ENCODE assay signal across 22 mouse cellular contexts in the genomic region with DNA sequence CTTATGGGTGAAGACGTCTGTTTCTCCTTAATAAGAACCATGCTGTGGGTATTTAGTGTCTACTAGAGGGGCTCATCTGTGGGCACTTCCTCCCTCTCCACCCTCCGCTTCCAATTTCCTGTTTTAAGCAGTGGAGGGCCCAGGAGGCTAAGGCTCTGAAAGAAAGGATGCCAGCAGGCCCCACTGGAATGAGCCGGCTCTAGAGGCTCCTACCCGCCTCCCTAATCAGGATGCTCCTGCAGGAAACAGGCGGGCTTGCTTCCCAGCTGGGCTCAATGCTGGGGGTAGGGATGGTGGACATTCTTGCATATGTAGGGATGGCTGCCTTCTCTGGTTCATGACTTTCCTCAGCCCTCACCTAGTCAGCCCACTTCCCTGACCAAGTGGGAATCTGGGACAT. TPM values are rescaled to one million over a fixed set of nuclear protein-coding genes. Genes with fewer than 3 reads are reported as not detected.
DNase-seq lines count a peak whose midpoint lies in the region; ATAC-seq and TF ChIP-seq lines count a peak whose summit lies in the region.
"Had no signal": no experiment of that assay in that cellular context is flagged by ENCODE, and none has a peak within 500 bp of the region (broad histone marks: within the 10 kb centered on the region; RNA-seq: fewer than 3 reads in every experiment).

No protein-coding gene starts in this region.

- 41% methylated on average over 5 of the region's 5 CpGs for WGBS in hindbrain, embryonic 10.5 days
- WGBS in hindbrain, embryonic 13.5 days, result 37% methylated on average over 5 of the region's 5 CpGs
- 36% methylated on average over 5 of the region's 5 CpGs for WGBS in lung, embryonic 14.5 days
- 20% methylated on average over 5 of the region's 5 CpGs for WGBS in embryonic facial prominence, embryonic 13.5 days
- 28% methylated on average over 5 of the region's 5 CpGs for WGBS in limb, embryonic 12.5 days

- H3K4me3 ChIP-seq in hindbrain, embryonic 10.5 days, result no peak overlapping the region
- H3K4me3 ChIP-seq in hindbrain, embryonic 13.5 days, result no peak overlapping the region
- no peak overlapping the region for H3K4me3 ChIP-seq in lung, embryonic 14.5 days (ENCODE audit: low read depth, low read length)
- H3K4me3 ChIP-seq in embryonic facial prominence, embryonic 13.5 days, result no peak overlapping the region
- no peak overlapping the region for H3K4me3 ChIP-seq in limb, embryonic 12.5 days (replicated peaks)
- H3K4me3 ChIP-seq: forebrain, embryonic 13.5 days; layer of hippocampus, adult 2 months; midbrain, embryonic 15.5 days had no signal

- no peaks in the 10 kb centered on the region for H3K9me3 ChIP-seq in hindbrain, embryonic 10.5 days
- no peaks in the 10 kb centered on the region for H3K9me3 ChIP-seq in hindbrain, embryonic 13.5 days
- H3K9me3 ChIP-seq in lung, embryonic 14.5 days (ENCODE audit: low read depth, low read length), result no peaks in the 10 kb centered on the region
- no peaks in the 10 kb centered on the region for H3K9me3 ChIP-seq in embryonic facial prominence, embryonic 13.5 days
- H3K9me3 ChIP-seq in limb, embryonic 12.5 days, result no peaks in the 10 kb centered on the region
- H3K9me3 ChIP-seq: forebrain, embryonic 13.5 days; midbrain, embryonic 15.5 days had no signal

- peaks cover 35% of the 10 kb centered on the region for H3K4me1 ChIP-seq in hindbrain, embryonic 10.5 days (replicated peaks)
- H3K4me1 ChIP-seq in hindbrain, embryonic 13.5 days (replicated peaks), result peaks cover 11% of the 10 kb centered on the region
- no peaks in the 10 kb centered on the region for H3K4me1 ChIP-seq in lung, embryonic 14.5 days (ENCODE audit: insufficient read depth)
- H3K4me1 ChIP-seq in embryonic facial prominence, embryonic 13.5 days, result peaks cover 63% of the 10 kb centered on the region
- H3K4me1 ChIP-seq in limb, embryonic 12.5 days (replicated peaks), result peaks cover 28% of the 10 kb centered on the region
- H3K4me1 ChIP-seq: midbrain, embryonic 15.5 days had no signal

- no peak for ATAC-seq in hindbrain, embryonic 13.5 days (ENCODE audit: low FRiP score)
- no peak for ATAC-seq in lung, embryonic 14.5 days (ENCODE audit: insufficient read depth)
- ATAC-seq in embryonic facial prominence, embryonic 13.5 days (ENCODE audit: insufficient number of reproducible peaks, insufficient read depth, low FRiP score, low TSS enrichment, low read depth), result 0 out of 2 replicates have a peak, but pooled peaks have one; percentile 17
- ATAC-seq in limb, embryonic 12.5 days (ENCODE audit: insufficient number of reproducible peaks, insufficient read depth, low FRiP score, low TSS enrichment, low read depth), result no peak
- no peak for ATAC-seq in granulocyte monocyte progenitor cell, adult 5-6 weeks (replicated peaks; ENCODE audit: poor library complexity, severe bottlenecking)
- ATAC-seq: forebrain, embryonic 13.5 days; inflammation-experienced regulatory T-cells, adult 6 months; midbrain, embryonic 15.5 days had no signal

- H3K9ac ChIP-seq in hindbrain, embryonic 13.5 days, result no peak overlapping the region
- no peak overlapping the region for H3K9ac ChIP-seq in lung, embryonic 14.5 days
- H3K9ac ChIP-seq in embryonic facial prominence, embryonic 13.5 days, result no peak overlapping the region
- H3K9ac ChIP-seq in limb, embryonic 12.5 days (replicated peaks), result 0 out of 2 replicates have a peak overlapping the region, but pooled peaks have one; percentile 12
- H3K9ac ChIP-seq: forebrain, embryonic 13.5 days; liver, embryonic 14.5 days; midbrain, embryonic 15.5 days had no signal

- no peak for TF ChIP-seq CTCF in lung, embryonic 14.5 days (IDR thresholded peaks at IDR 0.05; ENCODE audit: low read depth)

- DNase-seq in hindbrain, embryonic 10.5 days (ENCODE audit: low spot score), result peak; percentile 19
- peak; percentile 35 for DNase-seq in lung, embryonic 14.5 days
- DNase-seq in lung, postnatal 14 days, result no peak
- no peak for DNase-seq in adrenal gland, adult 2 months
- DNase-seq: cerebellum, adult 8-10 months; gastrocnemius, postnatal 25 days; heart, postnatal 14 days; kidney, postnatal 10 days; right cerebral cortex, postnatal 14 days; thymus, postnatal 36 days had no signal

- peaks cover 12% of the 10 kb centered on the region for H3K27me3 ChIP-seq in hindbrain, embryonic 10.5 days (ENCODE audit: insufficient read depth, poor library complexity, severe bottlenecking)
- H3K27me3 ChIP-seq in hindbrain, embryonic 13.5 days, result 0 out of 2 replicates have a peak, but pooled peaks cover 8% of the 10 kb centered on the region
- no peaks in the 10 kb centered on the region for H3K27me3 ChIP-seq in lung, embryonic 14.5 days (ENCODE audit: insufficient read depth, low read length)
- no peaks in the 10 kb centered on the region for H3K27me3 ChIP-seq in embryonic facial prominence, embryonic 13.5 days
- H3K27me3 ChIP-seq in limb, embryonic 12.5 days, result 0 out of 2 replicates have a peak, but pooled peaks cover 3% of the 10 kb centered on the region
- H3K27me3 ChIP-seq: midbrain, embryonic 15.5 days had no signal

- no peak overlapping the region for H3K4me2 ChIP-seq in hindbrain, embryonic 13.5 days
- no peak overlapping the region for H3K4me2 ChIP-seq in lung, embryonic 14.5 days
- peak overlapping the region; percentile 7; the same call in 1 of the 2 replicates for H3K4me2 ChIP-seq in embryonic facial prominence, embryonic 13.5 days
- H3K4me2 ChIP-seq in limb, embryonic 12.5 days, result no peak overlapping the region
- H3K4me2 ChIP-seq: forebrain, embryonic 13.5 days; midbrain, embryonic 15.5 days had no signal

- H3K27ac ChIP-seq in hindbrain, embryonic 10.5 days, result peak overlapping the region; percentile 41
- H3K27ac ChIP-seq in hindbrain, embryonic 13.5 days, result no peak overlapping the region
- H3K27ac ChIP-seq in lung, embryonic 14.5 days (ENCODE audit: low read depth), result no peak overlapping the region
- peak overlapping the region; percentile 88 for H3K27ac ChIP-seq in embryonic facial prominence, embryonic 13.5 days
- peak overlapping the region; percentile 70 for H3K27ac ChIP-seq in limb, embryonic 12.5 days
- H3K27ac ChIP-seq: forebrain, embryonic 13.5 days; layer of hippocampus, adult 2 months; liver, embryonic 14.5 days; midbrain, embryonic 15.5 days had no signal

- peaks cover 40% of the 10 kb centered on the region for H3K36me3 ChIP-seq in hindbrain, embryonic 10.5 days
- peaks cover 38% of the 10 kb centered on the region for H3K36me3 ChIP-seq in hindbrain, embryonic 13.5 days
- H3K36me3 ChIP-seq in lung, embryonic 14.5 days (ENCODE audit: insufficient read depth), result peaks cover 31% of the 10 kb centered on the region
- H3K36me3 ChIP-seq in embryonic facial prominence, embryonic 13.5 days, result peaks cover 36% of the 10 kb centered on the region
- H3K36me3 ChIP-seq in limb, embryonic 12.5 days, result peaks cover 35% of the 10 kb centered on the region

RNA-seq across cellular contexts. Expression of a gene that starts 8.3 kb away (rescaled TPM):
- 88.2 and 89.5 TPM in 2 replicates for polyA plus RNA-seq in hindbrain, embryonic 10.5 days (2016; fragmentation: Nextera tagmentation; extraction: Ambion mirVana)
- polyA plus RNA-seq in hindbrain, embryonic 13.5 days (2015; fragmentation: Nextera tagmentation; extraction: Ambion mirVana), result 78.2 and 81.6 TPM in 2 replicates
- polyA plus RNA-seq in lung, embryonic 14.5 days (2014; fragmentation: Nextera tagmentation; extraction: Ambion mirVana), result 52.8 and 56.8 TPM in 2 replicates
- 94.3 and 97.5 TPM in 2 replicates for polyA plus RNA-seq in embryonic facial prominence, embryonic 13.5 days (2015; fragmentation: Nextera tagmentation; extraction: Ambion mirVana)
- 84.9 and 87.5 TPM in 2 replicates for polyA plus RNA-seq in limb, embryonic 12.5 days (2016; fragmentation: Nextera tagmentation; extraction: Ambion mirVana)
- 10 to 100 TPM; 26.2 to 34.9 TPM for total RNA-seq in adrenal gland, adult 2 months (2021)
- polyA plus RNA-seq in adrenal gland, adult 2 months (2012; rRNA removed), result 45.8 and 46.5 TPM in 2 replicates
- 24.9 and 33.4 TPM in 2 replicates for total RNA-seq in granulocyte monocyte progenitor cell, adult 5-6 weeks (2014; fragmentation: Nextera tagmentation)
- total RNA-seq in granulocyte monocyte progenitor cell, adult 5-6 weeks (2017), result 27.7 and 28.2 TPM in 2 replicates

RNA-seq across cellular contexts. Expression of a gene that starts 12.3 kb away (rescaled TPM):
- polyA plus RNA-seq in hindbrain, embryonic 10.5 days (2016; fragmentation: Nextera tagmentation; extraction: Ambion mirVana), result 2.3 and 2.7 TPM in 2 replicates
- polyA plus RNA-seq in hindbrain, embryonic 13.5 days (2015; fragmentation: Nextera tagmentation; extraction: Ambion mirVana), result 7.0 and 8.5 TPM in 2 replicates
- 1.3 and 2.5 TPM in 2 replicates for polyA plus RNA-seq in lung, embryonic 14.5 days (2014; fragmentation: Nextera tagmentation; extraction: Ambion mirVana)
- 18.5 and 22.0 TPM in 2 replicates for polyA plus RNA-seq in embryonic facial prominence, embryonic 13.5 days (2015; fragmentation: Nextera tagmentation; extraction: Ambion mirVana)
- polyA plus RNA-seq in limb, embryonic 12.5 days (2016; fragmentation: Nextera tagmentation; extraction: Ambion mirVana), result 13.6 and 14.8 TPM in 2 replicates
- total RNA-seq in adrenal gland, adult 2 months (2021), result 1 to 10 TPM; 3.2 to 3.3 TPM
- 2.9 and 4.8 TPM in 2 replicates for polyA plus RNA-seq in adrenal gland, adult 2 months (2012; rRNA removed)
- total RNA-seq in granulocyte monocyte progenitor cell, adult 5-6 weeks (2014; fragmentation: Nextera tagmentation), result not detected in 2 replicates
- total RNA-seq in granulocyte monocyte progenitor cell, adult 5-6 weeks (2017), result not detected in 2 replicates
- total RNA-seq: common myeloid progenitor, adult 5-6 weeks; megakaryocyte progenitor cell, adult 5-6 weeks; neutrophil, adult 5-6 weeks had no signal
- polyA plus RNA-seq: inflammation-experienced regulatory T-cells, adult 6 months had no signal

RNA-seq across cellular contexts. Expression of a gene that starts 26.6 kb away (rescaled TPM):
- polyA plus RNA-seq in hindbrain, embryonic 10.5 days (2016; fragmentation: Nextera tagmentation; extraction: Ambion mirVana), result 6.1 and 18.5 TPM in 2 replicates
- 7.6 and 10.1 TPM in 2 replicates for polyA plus RNA-seq in hindbrain, embryonic 13.5 days (2015; fragmentation: Nextera tagmentation; extraction: Ambion mirVana)
- 4.0 and 5.2 TPM in 2 replicates for polyA plus RNA-seq in lung, embryonic 14.5 days (2014; fragmentation: Nextera tagmentation; extraction: Ambion mirVana)
- 33.9 and 43.4 TPM in 2 replicates for polyA plus RNA-seq in embryonic facial prominence, embryonic 13.5 days (2015; fragmentation: Nextera tagmentation; extraction: Ambion mirVana)
- polyA plus RNA-seq in limb, embryonic 12.5 days (2016; fragmentation: Nextera tagmentation; extraction: Ambion mirVana), result 13.3 and 16.7 TPM in 2 replicates
- total RNA-seq in adrenal gland, adult 2 months (2021), result 1 to 10 TPM; 1.4 to 6.1 TPM
- 1.9 TPM in 2 replicates for polyA plus RNA-seq in adrenal gland, adult 2 months (2012; rRNA removed)
- not detected in 2 replicates for total RNA-seq in granulocyte monocyte progenitor cell, adult 5-6 weeks (2014; fragmentation: Nextera tagmentation)
- not detected in 2 replicates for total RNA-seq in granulocyte monocyte progenitor cell, adult 5-6 weeks (2017)
- total RNA-seq: common myeloid progenitor, adult 5-6 weeks; megakaryocyte progenitor cell, adult 5-6 weeks; neutrophil, adult 5-6 weeks had no signal
- polyA plus RNA-seq: inflammation-experienced regulatory T-cells, adult 6 months had no signal

RNA-seq across cellular contexts. Expression of a gene that starts 51.1 kb away (rescaled TPM):
- 95.4 and 101 TPM in 2 replicates for polyA plus RNA-seq in hindbrain, embryonic 10.5 days (2016; fragmentation: Nextera tagmentation; extraction: Ambion mirVana)
- polyA plus RNA-seq in hindbrain, embryonic 13.5 days (2015; fragmentation: Nextera tagmentation; extraction: Ambion mirVana), result 160 and 168 TPM in 2 replicates
- polyA plus RNA-seq in lung, embryonic 14.5 days (2014; fragmentation: Nextera tagmentation; extraction: Ambion mirVana), result 26.7 and 28.9 TPM in 2 replicates
- 122 and 126 TPM in 2 replicates for polyA plus RNA-seq in embryonic facial prominence, embryonic 13.5 days (2015; fragmentation: Nextera tagmentation; extraction: Ambion mirVana)
- polyA plus RNA-seq in limb, embryonic 12.5 days (2016; fragmentation: Nextera tagmentation; extraction: Ambion mirVana), result 105 and 111 TPM in 2 replicates
- 100 to 1,000 TPM in 1 of 2 experiments, 10 to 100 TPM in 1; 85.8 to 103 TPM for total RNA-seq in adrenal gland, adult 2 months (2021)
- polyA plus RNA-seq in adrenal gland, adult 2 months (2012; rRNA removed), result 16.2 and 16.5 TPM in 2 replicates
- total RNA-seq in granulocyte monocyte progenitor cell, adult 5-6 weeks (2014; fragmentation: Nextera tagmentation), result 46.2 and 55.5 TPM in 2 replicates
- 48.4 and 54.8 TPM in 2 replicates for total RNA-seq in granulocyte monocyte progenitor cell, adult 5-6 weeks (2017)

RNA-seq across cellular contexts. Expression of a gene that starts 57.1 kb away (rescaled TPM):
- polyA plus RNA-seq in hindbrain, embryonic 10.5 days (2016; fragmentation: Nextera tagmentation; extraction: Ambion mirVana), result 64.8 and 99.0 TPM in 2 replicates
- 79.5 and 81.8 TPM in 2 replicates for polyA plus RNA-seq in hindbrain, embryonic 13.5 days (2015; fragmentation: Nextera tagmentation; extraction: Ambion mirVana)
- polyA plus RNA-seq in lung, embryonic 14.5 days (2014; fragmentation: Nextera tagmentation; extraction: Ambion mirVana), result 50.7 and 61.1 TPM in 2 replicates
- 48.8 and 57.0 TPM in 2 replicates for polyA plus RNA-seq in embryonic facial prominence, embryonic 13.5 days (2015; fragmentation: Nextera tagmentation; extraction: Ambion mirVana)
- 83.5 and 85.1 TPM in 2 replicates for polyA plus RNA-seq in limb, embryonic 12.5 days (2016; fragmentation: Nextera tagmentation; extraction: Ambion mirVana)
- 10 to 100 TPM; 55.4 to 68.7 TPM for total RNA-seq in adrenal gland, adult 2 months (2021)
- 98.3 and 98.7 TPM in 2 replicates for polyA plus RNA-seq in adrenal gland, adult 2 months (2012; rRNA removed)
- 20.6 and 25.6 TPM in 2 replicates for total RNA-seq in granulocyte monocyte progenitor cell, adult 5-6 weeks (2014; fragmentation: Nextera tagmentation)
- 12.8 and 20.2 TPM in 2 replicates for total RNA-seq in granulocyte monocyte progenitor cell, adult 5-6 weeks (2017)

Comparison
In these comparisons a context has a peak if more than half of its experiments do, and no peak if none do; other contexts are left out.
1. DNase-seq: peak in hindbrain, embryonic 10.5 days (single experiment) and lung, embryonic 14.5 days (single experiment); none in lung, postnatal 14 days (single experiment) and adrenal gland, adult 2 months (single experiment).
2. H3K27ac ChIP-seq: peak in hindbrain, embryonic 10.5 days (single experiment), embryonic facial prominence, embryonic 13.5 days (single experiment) and limb, embryonic 12.5 days (single experiment); none in hindbrain, embryonic 13.5 days (single experiment) and lung, embryonic 14.5 days (single experiment).